Mouse (Mus musculus): ENCODE measurements around the gene Prr14.
A peak's percentile ranks its signal among the peaks of the same experiment; 100 is the strongest.
"Not testable (repeated sequence)": the region's sequence is repeated elsewhere in the genome, so short reads cannot be mapped to it uniquely, and the experiment has no call there.

The Prr14 gene

GRCm38 (mm10) chr7:127472060-127472459 is 12.6 kb downstream of the Prr14 start:
- no peak for DNase-seq (ENCODE audit: low read depth)

DNA sequence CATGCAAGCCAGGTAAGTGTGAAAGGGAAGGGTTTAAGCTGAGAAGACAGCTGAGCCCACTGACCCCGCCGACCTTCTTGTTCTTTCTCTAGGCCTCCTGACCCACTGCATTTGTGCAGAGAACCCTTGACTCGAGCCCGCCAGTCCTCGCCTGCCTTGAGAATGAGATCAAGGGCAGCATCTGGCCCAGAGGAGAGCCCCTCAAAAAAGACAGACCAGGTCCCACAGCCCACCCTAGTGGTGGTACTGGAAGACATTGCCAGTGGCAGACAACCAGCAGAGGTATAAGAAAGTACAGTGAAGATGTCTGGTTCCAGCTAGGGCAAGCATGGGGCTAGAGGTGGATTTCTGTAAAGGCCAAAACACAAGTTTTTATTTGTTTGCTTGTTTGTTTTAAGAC is 14.3 kb downstream of the Prr14 start:
- DNase-seq (ENCODE audit: low read depth) = no peak

DNA sequence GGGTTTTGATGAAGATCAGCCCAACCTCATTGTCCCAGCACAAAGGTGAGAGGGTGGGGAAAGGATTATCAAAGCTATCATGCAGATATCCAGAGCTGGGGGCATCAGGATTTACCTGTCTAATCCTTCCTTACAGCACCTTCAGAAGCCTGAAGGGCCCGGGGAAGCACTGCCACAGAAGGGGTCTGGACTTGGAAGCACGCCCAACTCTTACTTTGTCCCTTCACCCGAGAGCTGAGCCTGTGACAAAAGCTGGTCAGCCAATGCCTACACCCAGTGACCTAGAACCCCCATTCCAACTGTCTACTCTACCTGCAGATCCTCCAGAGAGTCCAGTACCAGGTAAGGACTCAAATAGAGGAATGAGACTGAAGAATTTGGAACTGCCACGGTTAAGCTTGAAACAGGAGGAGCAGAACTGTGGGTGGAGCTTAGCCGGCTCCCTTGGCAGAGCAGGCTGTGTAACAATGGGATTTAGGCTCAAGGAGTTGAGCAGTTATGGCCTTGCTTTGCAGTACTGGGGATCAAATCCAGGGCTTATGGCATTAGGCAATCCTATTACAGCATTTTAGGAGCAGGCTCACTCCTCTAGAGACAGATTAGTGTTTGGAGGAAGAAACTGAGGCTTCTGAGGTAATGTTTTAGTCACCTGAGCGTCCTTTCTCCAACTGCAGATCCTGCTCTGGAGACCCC is 15.1 kb downstream of the Prr14 start:
- no peak for DNase-seq (ENCODE audit: low read depth)

DNA sequence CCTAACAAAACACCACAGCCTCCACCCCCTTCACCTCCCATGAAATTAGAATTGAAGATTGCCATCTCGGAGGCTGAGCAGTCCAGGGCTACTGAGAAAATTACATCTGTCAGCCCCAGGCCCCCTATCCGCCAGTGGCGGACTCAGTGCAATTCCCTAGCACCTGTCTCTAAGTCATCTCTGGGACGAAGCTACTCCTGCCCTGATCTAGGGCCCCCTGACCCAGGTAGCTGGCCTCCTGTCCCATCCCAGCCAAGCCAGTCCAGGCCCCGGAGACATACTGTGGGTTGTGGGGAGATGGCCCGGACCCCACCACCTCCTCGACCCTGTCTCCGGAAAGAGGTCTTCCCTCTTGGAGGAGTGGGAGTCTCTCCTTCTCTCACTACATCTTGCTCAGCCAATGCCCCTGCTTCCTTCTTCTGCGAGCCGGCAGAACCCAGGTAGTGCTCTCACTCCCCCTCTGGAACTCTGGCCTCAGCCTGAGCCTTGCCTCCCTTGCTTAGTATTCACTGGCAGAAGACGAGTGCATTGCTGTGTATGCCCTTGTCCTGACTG is 15.9 kb downstream of the Prr14 start:
- no peak for DNase-seq (ENCODE audit: low read depth)

- no peak for DNase-seq (ENCODE audit: low read depth)
These were observed 16.9 kb downstream of the Prr14 start for GRCm38 (mm10) chr7:127476336-127476735.

DNA sequence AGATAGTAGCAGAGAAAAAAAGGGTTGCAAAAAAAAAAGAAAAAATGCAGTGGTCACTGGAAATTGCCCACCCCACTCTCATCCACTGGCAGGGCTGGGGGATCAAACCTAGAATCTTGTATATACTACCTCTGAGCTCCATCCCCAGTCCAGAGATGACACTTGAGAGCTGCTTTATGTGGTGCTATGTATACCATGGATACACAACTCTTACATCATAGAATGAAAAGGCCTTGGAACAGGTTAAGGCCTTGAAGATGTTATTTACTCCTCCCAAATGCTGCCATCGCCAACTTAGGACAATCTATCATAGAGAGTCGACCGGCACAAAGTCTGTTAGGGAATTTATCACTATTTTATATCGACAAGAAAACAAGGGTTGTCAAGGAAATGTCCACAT is 17.4 kb downstream of the Prr14 start:
- DNase-seq (ENCODE audit: low read depth) = no peak

DNA sequence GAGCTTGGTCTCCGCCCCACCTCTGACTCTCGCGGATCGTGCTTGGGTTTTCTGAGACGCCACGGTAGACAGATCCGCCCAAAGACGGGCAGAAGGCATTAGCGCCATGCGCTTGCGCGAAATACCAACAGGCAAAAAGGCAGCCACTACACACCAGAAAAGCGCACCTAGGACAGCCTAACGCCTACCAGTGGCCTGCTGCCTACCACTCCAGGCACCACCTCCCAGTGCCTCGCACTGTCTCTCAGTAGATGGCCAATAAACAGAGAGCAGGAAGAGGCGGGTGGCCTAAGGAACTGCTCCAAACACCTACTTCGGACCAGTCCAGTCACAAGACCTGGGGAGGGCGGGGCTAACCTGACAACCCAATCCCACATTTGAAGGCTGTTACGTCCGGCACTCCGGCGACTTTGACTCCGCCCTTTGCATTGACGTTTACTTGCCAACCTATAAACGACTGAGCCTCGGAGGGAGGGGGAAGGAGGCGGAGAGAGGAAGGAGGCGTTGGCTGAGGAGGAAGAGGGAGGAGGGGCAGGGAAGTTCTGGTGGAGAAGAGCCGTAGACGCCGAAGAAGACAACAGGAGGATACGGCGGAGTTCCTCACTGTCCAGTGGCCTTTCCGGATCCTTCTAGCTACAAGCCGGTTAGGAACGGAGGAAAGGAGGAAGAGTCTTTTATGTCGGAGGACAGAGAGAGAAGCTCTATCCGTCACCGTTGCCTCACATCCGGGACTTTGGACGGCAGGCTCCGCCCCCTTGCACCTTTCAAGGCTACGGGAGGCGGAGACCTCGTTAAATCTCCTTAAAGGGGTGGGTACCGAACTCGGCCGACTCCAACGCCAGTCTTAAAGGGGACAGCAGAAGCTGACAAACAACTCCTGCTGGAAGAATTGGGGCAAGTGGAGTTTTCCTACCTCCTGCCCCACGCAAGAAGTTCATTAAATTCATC is 18.6 kb downstream of the Prr14 start:
- DNase-seq (ENCODE audit: low read depth) = peak; percentile 100

DNA sequence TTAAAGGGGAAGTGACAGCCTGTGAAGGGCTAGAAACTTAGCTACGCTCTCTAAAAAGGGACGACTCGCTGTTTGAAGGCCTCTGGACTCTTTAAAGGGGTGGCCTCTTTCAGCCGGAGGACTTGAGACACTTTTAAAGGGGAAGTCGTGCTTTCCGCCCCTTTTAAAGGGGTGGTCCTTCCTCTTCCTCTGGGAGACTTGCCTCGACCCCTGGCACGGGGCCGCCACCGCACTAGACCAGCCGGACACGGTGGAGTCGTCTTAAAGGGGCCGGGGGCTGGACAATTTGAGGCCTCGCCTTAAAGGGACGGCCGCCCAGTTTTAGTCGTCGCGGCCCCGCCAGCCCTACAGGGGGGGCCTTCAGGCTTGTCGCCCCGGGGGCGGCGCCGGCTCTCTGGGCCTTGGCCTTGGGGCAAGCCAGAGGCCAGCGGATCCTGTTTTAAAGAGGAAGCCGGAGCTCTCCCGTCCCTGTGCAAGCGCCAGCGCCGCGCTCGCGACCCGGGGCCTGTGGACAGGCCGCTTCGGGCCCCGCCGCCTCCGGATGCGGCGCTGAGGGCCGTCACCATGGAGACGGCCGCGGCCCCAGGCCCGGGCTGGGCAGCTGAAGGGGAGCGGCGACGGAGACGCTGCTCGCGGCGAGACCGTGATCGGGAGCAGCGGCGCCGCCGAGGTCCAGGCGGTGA is 19.4 kb downstream of the Prr14 start, which contains the start of gene Fbrs:
Gene Fbrs, plus strand, starts transcription at position 565 of the 683 bp plus-strand sequence.
- peak; percentile 94 for DNase-seq (ENCODE audit: low read depth)

DNA sequence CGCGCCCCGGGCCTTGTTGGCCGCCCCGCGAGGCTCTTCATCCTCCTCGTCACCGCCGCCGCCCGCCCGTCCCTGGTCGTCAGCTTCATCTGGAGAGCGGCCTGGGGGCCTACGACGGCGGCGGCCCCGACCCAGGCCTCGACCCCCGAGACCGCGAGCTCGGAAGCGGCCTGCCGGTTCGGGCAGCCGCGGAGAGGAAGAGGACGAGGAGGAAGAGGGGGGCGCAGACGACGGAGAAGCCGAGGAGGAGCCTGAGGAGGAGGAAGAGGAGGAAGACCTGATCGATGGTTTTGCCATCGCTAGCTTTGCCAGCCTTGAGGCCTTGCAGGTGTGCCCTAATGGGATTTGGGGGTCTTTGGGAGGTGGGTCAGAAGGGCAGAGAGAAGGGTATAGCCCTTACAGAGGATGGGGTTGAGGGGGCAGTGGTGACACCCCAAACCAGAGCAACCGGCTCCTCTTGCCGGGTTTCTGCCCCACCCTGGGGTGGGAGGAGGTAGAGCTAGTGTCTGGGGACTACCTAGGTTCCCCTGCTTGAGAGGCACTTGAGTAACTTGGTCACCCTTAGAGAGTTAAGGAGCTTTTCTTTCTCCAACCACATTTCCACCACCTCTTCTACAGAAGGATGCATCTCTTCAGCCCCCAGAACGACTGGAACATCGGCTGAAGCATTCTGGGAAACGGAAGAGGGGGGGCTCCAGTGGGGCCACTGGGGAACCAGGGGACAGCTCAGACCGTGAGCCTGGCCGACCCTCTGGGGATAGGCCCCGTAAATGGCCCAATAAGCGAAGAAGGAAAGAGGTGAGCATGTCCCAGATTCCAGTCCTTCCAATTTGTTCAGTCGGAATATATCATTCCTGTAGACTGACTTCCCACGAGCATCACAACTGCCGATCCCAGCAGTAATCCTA is 20.2 kb downstream of the Prr14 start:
- no peak for DNase-seq (ENCODE audit: low read depth)

GRCm38 (mm10) chr7:127480321-127480720 is 20.9 kb downstream of the Prr14 start:
- DNase-seq (ENCODE audit: low read depth) = peak; percentile 75

DNA sequence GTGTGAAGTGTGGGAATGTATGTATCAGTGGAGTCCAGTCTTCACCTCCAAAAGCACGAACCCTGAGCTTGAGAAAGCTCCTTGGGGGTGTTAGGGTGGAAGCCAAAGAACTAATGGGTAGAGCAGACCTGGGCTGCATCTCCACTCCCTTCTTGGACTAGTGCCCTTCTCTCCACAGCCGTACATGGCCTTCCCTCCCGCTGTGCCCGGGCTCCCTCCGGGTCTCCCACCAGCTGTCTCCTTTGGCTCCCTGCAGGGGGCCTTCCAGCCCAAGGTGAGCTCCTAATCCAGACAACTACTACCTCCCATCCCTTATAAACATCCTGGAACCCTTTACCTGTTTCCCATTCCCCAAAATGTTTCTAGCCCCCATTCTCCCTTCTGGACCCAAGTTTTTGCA is 26.0 kb downstream of the Prr14 start:
- no peak for DNase-seq (ENCODE audit: low read depth)

DNA sequence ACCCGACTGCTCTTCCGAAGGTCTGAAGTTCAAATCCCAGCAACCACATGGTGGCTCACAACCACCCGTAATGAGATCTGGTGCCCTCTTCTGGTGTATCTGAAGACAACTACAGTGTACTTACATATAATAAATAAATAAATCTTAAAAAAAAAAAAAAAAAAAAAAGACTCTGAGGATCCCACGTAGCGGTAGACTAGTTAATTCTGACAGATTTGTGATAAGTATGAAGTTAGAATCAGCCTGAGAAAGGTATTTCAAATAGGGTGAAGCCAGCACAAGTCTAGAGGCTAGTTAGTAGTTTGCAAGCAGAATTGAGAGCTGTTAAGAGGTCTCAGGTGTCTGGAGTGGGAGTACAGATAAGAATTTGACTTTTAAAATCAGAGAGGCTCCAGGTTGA is 29.0 kb downstream of the Prr14 start:
- DNase-seq (ENCODE audit: low read depth) = not testable (repeated sequence)

- DNase-seq (ENCODE audit: low read depth) = no peak
These were observed 30.6 kb downstream of the Prr14 start for GRCm38 (mm10) chr7:127489982-127490381.

DNA sequence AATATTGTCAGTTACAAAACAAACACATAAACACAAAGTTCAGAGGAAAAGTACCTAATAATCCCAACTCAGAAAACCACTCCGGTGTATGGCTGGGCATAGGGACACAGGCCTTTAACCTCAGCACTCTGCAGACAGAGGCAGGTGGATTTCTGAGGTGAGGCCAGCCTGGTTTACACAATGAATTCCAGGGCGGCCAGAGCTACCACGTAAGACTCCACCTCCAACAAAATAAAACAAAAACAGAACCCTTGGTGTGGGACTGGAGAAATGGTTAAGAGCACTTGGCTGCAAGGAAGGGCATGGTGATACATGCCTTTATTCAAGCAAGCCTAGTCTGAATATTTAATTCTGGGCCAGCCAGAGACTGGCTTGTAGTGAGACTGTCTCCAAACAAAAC is 32.4 kb downstream of the Prr14 start:
- DNase-seq (ENCODE audit: low read depth) = no peak

DNA sequence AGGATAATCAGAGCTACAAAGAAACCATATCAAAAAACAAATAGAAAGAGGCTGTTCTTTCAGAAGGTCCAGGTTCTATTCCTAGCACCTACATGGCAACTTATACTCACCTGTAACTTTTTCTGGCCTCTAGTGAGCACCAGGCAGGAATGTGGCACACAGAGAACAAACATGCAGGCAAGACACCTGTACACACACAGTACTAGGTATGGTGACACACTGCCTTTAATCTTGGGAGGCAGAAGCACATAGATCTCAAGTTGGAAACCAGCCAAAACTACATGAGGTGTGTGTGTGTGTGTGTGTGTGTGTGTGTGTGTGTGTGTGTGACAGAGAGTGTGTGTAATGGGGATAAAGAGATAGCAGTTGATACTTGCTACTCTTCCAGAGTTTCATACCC is 35.2 kb downstream of the Prr14 start:
- no peak for DNase-seq (ENCODE audit: low read depth)

GRCm38 (mm10) chr7:127497382-127497781 is 38.0 kb downstream of the Prr14 start:
- DNase-seq (ENCODE audit: low read depth) = no peak

GRCm38 (mm10) chr7:127498407-127498806 is 39.0 kb downstream of the Prr14 start:
- no peak for DNase-seq (ENCODE audit: low read depth)

DNA sequence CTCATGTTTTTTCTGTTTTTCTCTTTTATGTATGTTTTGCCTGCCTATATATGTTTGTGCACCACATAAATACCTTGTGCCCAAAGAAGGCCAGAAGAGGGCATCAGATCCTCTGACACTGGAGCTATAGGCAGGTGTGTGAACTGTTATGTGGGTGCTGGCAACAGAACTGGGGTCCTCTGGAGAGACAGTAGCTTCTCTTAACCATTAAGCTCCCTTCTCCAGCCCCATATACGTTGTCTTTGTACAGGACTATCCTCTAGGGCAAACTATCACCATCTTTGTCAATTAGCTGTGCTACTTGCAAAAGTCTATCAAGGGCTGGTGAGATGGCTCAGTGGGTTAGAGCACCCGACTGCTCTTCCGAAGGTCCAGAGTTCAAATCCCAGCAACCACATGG is 48.9 kb downstream of the Prr14 start:
- DNase-seq (ENCODE audit: low read depth) = no peak

- not testable (repeated sequence) for DNase-seq (ENCODE audit: low read depth)
These were observed 50.4 kb downstream of the Prr14 start for GRCm38 (mm10) chr7:127509830-127510229.

GRCm38 (mm10) chr7:127511241-127511640 is 51.8 kb downstream of the Prr14 start:
- DNase-seq (ENCODE audit: low read depth) = no peak

DNA sequence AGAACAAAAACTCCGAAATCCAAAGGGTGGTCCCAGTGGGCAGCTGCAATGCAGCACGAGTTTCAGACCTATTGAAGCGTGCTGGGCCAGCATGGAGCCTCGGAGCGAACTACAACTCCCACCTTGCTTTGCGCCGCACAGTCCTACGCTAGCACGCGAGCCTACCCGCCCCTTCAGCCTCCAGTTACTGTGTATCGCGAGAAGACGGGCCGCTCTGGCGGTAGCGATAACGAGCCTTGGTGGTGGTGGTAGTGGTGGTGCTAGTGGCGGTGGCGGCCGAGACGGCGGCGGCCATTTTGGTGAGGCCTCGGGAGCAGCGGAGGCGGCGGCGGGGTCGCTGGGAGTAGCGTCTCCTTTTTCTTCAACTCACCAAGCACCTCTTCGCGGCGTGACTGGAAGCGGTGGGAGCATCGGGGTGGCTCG is 52.4 kb downstream of the Prr14 start, which contains the start of gene Srcap:
Gene Srcap, plus strand, starts transcription at position 176 of the 423 bp plus-strand sequence.
- DNase-seq (ENCODE audit: low read depth) = peak; percentile 92
